Mouse (Mus musculus) adrenal gland, adult 2 months (tissue): ENCODE results near the gene 2810408A11Rik. TPM values are rescaled to one million over a fixed set of nuclear protein-coding genes. Genes with fewer than 3 reads are reported as not detected.
"Not testable (repeated sequence)": the region's sequence is repeated elsewhere in the genome, so short reads cannot be mapped to it uniquely, and the experiment has no call there.

Experiments
- DNase-seq: peaks from one replicate; pipeline ENCODE4 v3.0.0; 2021
- polyA plus RNA-seq: library from polyadenylated mRNA; depleted of rRNA; stranded (reverse); fragments of >200 nt; gene quantifications from 2 replicates; pipeline ENCODE4 v1.2.3, GENCODE M21; 2012
- total RNA-seq, 2 experiments: library from RNA; stranded (reverse); gene quantifications; 2 replicates each; pipeline ENCODE4 v1.2.3; 2021

The 2810408A11Rik gene
- total and polyA plus RNA-seq, 3 experiments, result 0.18 to 0.86 (median 0.66) TPM

- DNase-seq, result no peak
These were observed 31.0 kb upstream of the 2810408A11Rik start for GRCm38 (mm10) chr11:69931769-69932168.

DNA sequence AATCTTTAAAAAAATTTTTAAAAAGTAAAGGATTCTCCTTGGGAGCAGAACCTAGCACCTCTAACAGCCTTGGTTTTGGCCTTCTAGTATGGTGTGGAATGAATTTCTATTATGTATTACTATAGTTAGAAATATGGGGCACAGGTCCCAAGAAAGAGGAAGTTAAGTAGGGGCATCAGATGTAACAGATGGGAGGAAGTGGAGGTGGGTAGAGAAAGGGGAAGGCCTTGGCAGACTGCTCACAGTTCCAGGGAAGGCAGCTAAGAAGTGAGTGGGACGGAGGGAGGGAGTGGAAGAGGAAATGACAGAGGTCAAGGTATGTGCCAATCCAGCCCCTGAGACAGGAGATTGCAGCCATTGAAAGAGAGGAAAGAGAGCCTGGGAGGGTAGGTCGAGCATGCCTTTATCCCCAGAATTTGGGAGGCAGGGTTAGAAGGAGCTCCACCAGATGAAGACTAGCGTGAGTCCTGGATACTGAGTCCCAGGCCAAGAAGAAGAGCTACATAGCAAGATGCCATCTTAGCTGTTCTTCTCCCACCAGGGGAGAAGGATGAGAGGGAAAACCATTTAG, 30.3 kb upstream of the 2810408A11Rik start:
- no peak for DNase-seq

DNA sequence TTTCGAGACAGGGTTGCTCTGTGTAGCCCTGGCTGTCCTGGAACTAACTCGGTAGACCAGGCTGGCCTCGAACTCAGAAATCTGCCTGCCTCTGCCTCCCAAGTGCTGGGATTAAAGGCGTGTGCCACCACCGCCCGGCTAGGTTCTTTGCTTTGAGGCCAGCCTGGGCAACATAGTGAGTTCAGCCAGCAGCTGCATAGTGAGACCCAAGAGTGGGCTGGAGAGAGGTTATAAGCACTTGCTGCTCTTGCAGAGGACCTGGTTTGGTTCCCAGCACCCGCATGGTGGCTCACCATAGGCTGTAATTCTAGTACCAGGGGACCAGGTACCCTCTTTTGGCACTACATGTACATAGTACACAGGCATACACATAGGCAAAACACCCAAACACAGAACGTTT, 29.4 kb upstream of the 2810408A11Rik start:
- DNase-seq, result not testable (repeated sequence)

- no peak for DNase-seq
These were observed 28.9 kb upstream of the 2810408A11Rik start for GRCm38 (mm10) chr11:69929712-69930111.

DNA sequence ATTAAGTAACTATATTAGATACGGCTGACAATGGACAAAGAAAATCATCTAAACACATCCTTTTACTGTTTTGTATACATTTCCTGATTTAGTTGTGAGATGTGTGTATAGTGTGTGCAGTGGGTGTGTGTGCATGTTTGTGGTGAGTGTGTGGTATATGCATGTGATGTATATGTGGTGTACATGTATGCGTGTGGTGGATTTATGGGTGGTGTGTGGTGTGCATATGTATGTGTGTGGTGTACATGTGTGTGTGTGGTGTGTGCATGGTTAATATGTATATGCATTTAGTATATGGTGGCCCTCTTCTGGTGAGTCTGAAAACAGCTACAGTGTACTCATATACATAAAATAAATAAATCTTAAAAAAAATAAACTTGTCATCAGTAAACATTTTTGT, 26.7 kb upstream of the 2810408A11Rik start:
- no peak for DNase-seq

GRCm38 (mm10) chr11:69922796-69923195, 22.0 kb upstream of the 2810408A11Rik start:
- no peak for DNase-seq

- no peak for DNase-seq
These were observed 21.4 kb upstream of the 2810408A11Rik start for GRCm38 (mm10) chr11:69922012-69922756.

DNA sequence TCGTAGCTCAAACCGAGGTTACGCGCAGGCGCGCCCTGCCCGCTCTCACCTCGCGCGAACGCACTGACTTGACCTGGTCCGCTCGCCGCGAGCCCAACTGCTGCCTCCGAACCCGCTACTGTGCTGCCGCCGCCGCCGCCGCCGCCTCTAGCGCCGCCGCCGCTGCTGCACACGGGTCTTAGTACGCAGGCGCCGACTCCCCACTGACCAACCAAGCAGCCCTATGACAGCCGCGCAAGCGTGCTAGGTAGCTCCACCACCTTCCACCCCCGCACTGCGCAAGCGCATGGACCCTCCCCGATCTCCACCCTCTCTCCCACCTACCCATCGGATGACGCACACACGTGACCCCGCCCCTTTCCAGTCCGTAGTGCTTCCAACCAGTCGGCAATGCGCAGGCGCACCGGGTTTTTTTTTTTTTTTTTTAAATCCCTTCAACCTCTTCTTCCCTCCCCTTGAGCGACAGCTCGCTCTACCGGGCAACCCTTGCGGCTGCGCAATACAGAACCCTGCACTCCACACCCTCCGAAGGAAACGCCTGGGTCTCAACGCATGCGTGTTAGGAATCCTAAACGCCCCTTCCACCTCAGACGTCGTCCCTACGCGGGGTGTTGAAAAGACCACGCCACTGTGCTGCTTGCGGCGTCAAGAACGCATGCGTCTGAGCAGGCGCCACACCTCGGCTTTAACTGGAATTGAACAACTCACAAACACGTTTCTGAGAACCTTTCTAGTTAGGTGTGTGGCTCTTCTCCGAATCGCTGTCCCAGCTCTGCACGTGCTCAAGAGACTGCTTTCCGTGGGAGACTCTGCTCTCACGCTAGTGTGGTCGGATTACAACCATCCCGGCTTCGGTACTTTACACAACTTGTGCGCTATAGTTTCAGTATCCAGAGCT, 20.6 kb upstream of the 2810408A11Rik start, which contains the start of gene Eif5a:
TSS of gene Eif5a (minus strand) at position 845 of the 898 bp plus-strand sequence.
- DNase-seq, result peak; percentile 100

DNA sequence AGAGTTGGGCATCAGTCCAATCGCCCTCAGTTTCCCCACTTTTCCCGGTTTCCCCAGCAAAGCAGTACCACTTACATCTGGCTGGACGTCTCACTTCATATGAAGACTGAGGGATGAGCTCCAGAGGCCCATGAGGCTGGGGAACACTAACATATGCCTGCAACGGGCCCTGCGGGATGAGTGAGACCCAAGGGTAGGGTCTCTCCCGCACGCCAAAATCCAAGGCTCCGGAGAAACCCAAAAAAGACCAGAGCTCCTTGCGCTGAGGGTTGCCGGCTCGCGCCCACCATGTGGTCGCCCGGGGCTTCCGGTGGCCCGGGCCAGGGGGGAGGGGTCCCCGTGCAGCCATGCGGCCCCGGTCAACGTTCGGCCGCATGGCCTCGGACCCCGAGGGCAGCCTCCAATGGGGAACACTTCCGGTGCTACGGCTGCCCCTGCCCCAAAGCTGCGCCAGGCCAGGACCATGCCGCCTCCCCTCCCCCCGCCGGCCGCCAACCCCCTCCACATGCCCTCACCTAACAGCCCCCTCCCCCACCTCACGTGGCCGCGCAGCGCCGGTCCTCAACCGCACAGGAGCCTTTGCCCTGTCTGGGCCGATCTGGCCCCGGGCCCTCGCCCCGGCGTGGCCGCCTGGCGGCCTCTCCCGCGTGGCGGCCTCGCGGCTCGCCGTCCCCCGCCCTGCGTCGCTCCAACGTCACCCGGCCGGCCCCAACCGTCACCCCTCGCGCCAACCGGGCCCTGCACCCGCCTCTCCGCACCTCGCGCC, 19.7 kb upstream of the 2810408A11Rik start:
- peak; percentile 75 for DNase-seq

DNA sequence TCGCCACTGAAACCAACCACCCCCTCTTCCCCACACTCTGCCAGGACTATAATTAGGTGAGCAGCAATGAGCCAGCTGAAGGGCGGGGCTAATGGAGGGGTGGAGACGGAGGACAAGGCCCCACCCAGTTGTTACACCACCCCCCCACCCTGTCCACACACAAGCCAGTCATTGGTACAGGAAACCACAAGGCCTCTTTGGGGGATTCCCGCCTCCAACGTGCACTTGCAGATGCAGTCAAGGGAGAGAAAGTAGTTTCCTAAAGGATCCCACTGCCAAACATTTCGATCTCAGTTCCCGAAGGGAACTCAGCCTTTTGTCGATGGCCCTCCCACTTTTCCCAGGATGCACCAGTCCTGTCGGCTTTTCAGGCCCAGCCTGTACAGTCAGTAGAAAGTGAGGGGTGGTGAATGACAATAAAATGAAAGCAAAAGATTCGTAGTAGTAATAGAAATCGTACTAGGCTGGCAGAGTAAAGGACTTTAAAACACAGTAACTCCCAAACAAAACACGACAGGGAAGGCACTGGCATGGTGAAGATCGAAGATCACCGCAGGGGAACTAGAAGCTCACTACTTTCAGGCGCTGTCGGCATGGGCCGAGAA, 19.0 kb upstream of the 2810408A11Rik start:
- DNase-seq, result peak; percentile 91

- no peak for DNase-seq
These were observed 18.3 kb upstream of the 2810408A11Rik start for GRCm38 (mm10) chr11:69919053-69919452.

- no peak for DNase-seq
These were observed 17.3 kb upstream of the 2810408A11Rik start for GRCm38 (mm10) chr11:69918118-69918517.

GRCm38 (mm10) chr11:69917379-69917948, 16.7 kb upstream of the 2810408A11Rik start:
- DNase-seq, result no peak

- DNase-seq, result not testable (repeated sequence)
These were observed 16.0 kb upstream of the 2810408A11Rik start for GRCm38 (mm10) chr11:69916652-69917378.

DNA sequence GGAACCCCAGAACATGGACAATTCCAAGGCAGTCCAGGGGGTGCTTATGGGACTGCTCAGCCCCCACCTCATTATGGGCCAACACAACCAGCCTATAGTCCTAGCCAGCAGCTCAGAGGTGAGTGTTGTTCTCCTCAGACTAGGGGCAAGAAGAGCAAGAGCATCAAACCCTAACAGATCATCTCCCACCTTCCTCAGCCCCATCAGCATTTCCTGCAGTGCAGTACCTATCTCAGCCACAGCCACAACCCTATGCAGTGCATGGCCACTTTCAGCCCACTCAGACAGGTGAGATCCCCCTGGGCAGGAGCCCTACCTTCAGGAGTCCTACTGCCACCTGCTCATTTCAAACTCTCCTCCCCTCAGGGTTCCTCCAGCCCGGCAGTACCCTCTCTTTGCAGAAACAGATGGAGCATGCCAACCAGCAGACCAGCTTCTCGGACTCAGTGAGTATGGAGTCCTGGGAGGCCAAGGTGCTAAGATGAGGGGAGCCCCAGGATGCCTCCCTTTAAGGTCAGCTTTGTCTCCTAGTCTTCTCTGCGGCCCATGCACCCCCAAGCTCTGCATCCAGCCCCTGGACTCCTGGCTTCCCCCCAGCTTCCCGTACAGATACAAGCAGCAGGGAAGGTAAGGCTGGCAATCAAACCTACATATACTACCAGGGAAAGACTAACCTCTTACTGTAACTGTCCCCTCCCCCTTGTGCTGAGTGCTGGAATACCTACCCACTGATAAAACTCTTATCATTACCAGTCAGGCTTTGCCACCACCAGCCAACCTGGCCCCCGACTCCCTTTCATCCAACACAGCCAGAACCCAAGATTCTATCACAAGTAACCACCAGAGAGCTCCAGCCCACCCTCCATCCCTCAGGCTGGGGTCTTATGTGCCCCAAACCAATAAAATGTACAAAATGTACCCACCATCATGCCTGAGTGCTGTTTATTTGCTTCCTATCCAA, 15.2 kb upstream of the 2810408A11Rik start:
- no peak for DNase-seq

DNA sequence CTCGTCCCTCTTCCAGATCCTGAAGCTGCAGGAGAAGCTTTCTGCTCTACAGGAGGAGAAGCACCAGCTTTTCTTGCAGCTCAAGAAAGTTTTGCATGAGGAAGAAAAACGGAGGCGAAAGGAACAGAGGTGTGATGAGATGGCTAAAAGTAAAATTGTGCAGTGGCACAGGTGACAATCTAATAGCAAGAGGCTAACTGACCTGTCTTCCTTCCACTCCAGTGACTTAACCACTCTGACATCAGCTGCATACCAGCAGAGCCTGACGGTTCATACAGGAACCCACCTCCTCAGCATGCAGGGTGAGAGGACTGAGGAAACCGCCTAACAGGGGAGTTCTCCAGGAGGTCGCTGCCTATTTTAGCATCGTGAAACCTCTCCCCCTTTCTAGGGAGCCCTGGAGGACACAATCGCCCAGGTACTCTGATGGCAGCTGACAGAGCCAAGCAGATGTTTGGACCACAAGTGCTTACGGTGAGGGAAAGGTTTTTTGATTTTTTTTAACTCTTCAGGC, 14.2 kb upstream of the 2810408A11Rik start:
- no peak for DNase-seq

GRCm38 (mm10) chr11:69914372-69914764, 13.6 kb upstream of the 2810408A11Rik start:
- DNase-seq, result no peak

DNA sequence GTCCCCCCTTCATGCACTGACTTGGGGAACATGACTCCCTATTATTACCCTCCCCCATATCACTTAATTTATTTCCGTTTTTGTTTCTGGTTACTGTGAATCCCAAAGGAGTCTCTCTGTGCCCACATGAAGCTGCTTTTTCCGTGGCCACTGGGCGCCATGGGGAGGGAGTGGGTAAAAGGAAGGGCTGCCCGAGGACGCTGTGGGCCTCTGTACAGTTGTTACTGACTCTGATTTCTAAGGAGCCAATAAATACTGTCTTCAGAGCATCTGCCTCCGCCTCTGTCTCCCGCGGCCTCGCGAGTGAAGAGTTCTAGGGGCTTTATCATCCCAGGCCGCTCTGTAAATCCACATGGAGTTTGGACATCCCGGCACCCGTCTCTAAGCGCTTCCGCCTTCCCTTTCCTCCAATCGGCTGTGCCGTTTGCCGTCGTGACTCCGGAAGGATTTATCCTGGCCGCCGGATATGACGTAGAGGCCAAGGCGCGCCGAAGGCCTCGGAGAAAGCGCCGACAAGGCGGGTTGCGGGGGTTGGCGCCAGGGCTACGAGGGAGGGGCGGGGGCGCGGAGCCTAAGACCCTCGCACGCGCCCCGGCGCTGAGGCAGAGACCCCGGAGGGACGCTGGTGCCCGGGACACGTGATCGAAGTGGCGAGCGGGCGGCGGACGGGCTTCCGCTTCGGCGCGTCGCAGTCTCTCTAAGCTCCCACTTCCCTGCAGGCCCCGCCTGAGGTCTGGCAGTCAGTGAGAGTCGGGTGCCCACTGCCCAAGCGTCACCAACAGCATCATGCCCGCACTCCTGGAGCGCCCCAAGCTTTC, 13.0 kb upstream of the 2810408A11Rik start, which contains the start of gene Gps2:
TSS of gene Gps2 (plus strand) at position 335 of the 818 bp plus-strand sequence.
- DNase-seq, result peak; percentile 95
